Mouse (Mus musculus): Measurements from ENCODE around the gene Wnt9a. TPM values are rescaled to one million over a fixed set of nuclear protein-coding genes. Genes with fewer than 3 reads are reported as not detected.
"Not testable (repeated sequence)": the region's sequence is repeated elsewhere in the genome, so short reads cannot be mapped to it uniquely, and the experiment has no call there.

The Wnt9a gene
- polyA plus RNA-seq, 1 experiment from 2014 or later, result 0.32 TPM

DNA sequence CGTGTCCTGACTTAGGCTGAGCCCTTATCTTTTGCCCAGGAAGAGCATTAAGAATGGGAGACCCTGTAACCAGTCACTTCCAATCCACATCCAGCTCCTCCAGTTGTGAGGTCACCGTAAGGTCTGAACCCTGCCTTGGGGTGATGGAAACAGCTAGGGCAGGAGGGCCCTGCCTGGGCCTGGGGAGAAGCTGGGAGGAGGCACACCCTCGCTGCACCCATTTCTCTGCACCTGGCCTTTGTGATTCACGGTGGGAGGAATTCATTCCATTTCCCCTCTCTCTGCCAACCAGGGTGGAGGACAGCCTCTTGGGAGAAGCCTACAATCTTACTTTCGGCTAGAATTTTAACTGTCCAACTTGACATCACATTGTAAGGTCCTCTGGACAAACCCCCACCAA is 24.6 kb upstream of the Wnt9a start:
- no peak overlapping the region for H3K27ac ChIP-seq
- H3K9ac ChIP-seq, result no peak overlapping the region
- peaks cover 100% of the 10 kb centered on the region for H3K27me3 ChIP-seq (replicated peaks)
- no peak overlapping the region for H3K4me2 ChIP-seq
- WGBS (ENCODE audit: insufficient replicate concordance), result 49% methylated on average over 5 of the region's 5 CpGs
- no peaks in the 10 kb centered on the region for H3K36me3 ChIP-seq
- no peaks in the 10 kb centered on the region for H3K9me3 ChIP-seq (replicated peaks)
- no peak for ATAC-seq
- H3K4me1 ChIP-seq, result no peaks in the 10 kb centered on the region
- H3K4me3 ChIP-seq, result no peak overlapping the region

DNA sequence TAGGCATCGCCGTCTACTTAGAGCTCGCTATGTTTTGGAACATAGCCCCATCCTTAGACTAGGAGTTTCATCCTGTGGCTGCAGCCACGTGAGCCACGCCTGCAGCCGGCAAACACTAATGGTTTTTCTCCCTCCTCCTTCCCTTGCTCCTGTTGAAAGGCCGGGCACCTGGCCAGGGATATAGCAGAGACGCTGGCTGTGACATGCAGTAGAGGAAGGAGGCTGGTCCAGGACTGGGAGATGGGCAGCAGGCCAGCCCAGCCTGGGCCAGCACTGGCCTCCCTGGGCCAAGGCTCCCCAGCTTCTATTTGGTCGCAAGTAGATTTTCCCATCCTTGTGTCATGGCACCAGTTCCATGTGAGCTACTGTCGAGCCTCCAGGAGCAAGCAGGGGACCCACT is 23.8 kb upstream of the Wnt9a start:
- no peak overlapping the region for H3K9ac ChIP-seq
- no peak overlapping the region for H3K4me3 ChIP-seq
- no peaks in the 10 kb centered on the region for H3K4me1 ChIP-seq
- H3K9me3 ChIP-seq (replicated peaks), result no peaks in the 10 kb centered on the region
- 65% methylated on average over 10 of the region's 10 CpGs for WGBS (ENCODE audit: insufficient replicate concordance)
- no peak overlapping the region for H3K4me2 ChIP-seq
- H3K27me3 ChIP-seq (replicated peaks), result peaks cover 100% of the 10 kb centered on the region
- no peak for ATAC-seq
- no peaks in the 10 kb centered on the region for H3K36me3 ChIP-seq
- H3K27ac ChIP-seq, result no peak overlapping the region

DNA sequence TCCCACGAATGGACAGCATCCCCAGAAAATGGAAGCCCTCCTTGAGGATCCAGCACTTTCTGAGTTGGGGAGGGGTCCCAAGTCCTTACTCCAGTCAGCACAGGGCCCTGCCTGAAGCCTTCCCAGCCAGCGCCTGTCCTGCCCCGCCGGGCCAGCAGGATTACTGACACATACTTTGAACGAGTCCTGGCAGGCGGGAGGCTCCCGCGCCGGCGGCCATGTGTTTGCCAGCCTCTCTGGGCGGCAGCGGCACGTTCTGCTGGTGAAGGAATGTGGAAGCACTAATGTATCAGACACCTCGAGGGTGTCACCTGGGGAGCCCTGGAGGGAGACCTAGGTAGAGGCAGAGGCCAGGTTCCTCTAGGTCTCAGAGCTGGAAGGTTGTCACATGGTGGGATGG is 22.6 kb upstream of the Wnt9a start:
- no peaks in the 10 kb centered on the region for H3K36me3 ChIP-seq
- H3K27ac ChIP-seq, result no peak overlapping the region
- no peak for ATAC-seq
- no peak overlapping the region for H3K4me2 ChIP-seq
- H3K9me3 ChIP-seq (replicated peaks), result no peaks in the 10 kb centered on the region
- H3K27me3 ChIP-seq (replicated peaks), result peaks cover 100% of the 10 kb centered on the region
- no peaks in the 10 kb centered on the region for H3K4me1 ChIP-seq
- WGBS (ENCODE audit: insufficient replicate concordance), result 18% methylated on average over 14 of the region's 14 CpGs
- no peak overlapping the region for H3K9ac ChIP-seq
- H3K4me3 ChIP-seq, result no peak overlapping the region

DNA sequence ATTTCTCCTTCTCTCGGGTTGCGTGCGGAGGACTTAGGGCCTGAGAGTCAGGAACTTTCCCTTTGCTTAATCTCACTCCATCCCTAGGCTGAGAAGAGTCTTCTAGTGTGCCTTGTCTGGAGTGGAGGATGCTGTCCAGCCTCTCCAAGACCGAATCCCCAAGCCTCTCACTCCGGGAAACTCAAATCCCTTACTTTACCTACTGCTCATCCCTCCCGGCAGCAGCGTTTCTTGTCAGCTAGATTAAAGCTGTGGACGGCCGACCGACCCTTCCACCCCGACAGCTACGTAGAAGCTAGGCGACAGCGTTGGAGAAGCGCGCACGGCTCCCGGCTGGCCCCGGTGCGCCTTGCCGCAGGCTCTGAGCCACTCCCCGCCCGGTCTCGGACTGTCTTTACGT is 17.0 kb upstream of the Wnt9a start:
- no peak for ATAC-seq
- WGBS (ENCODE audit: insufficient replicate concordance), result 3% methylated on average over 25 of the region's 25 CpGs
- Histone ChIP-seq H3K27ac (no peak overlapping the region), H3K4me2 (no peak overlapping the region), H3K36me3 (no peaks in the 10 kb centered on the region), H3K9me3 (replicated peaks) (no peaks in the 10 kb centered on the region), H3K4me1 (no peaks in the 10 kb centered on the region), H3K9ac (no peak overlapping the region), H3K4me3 (no peak overlapping the region), H3K27me3 (replicated peaks) (peaks cover 100% of the 10 kb centered on the region)

DNA sequence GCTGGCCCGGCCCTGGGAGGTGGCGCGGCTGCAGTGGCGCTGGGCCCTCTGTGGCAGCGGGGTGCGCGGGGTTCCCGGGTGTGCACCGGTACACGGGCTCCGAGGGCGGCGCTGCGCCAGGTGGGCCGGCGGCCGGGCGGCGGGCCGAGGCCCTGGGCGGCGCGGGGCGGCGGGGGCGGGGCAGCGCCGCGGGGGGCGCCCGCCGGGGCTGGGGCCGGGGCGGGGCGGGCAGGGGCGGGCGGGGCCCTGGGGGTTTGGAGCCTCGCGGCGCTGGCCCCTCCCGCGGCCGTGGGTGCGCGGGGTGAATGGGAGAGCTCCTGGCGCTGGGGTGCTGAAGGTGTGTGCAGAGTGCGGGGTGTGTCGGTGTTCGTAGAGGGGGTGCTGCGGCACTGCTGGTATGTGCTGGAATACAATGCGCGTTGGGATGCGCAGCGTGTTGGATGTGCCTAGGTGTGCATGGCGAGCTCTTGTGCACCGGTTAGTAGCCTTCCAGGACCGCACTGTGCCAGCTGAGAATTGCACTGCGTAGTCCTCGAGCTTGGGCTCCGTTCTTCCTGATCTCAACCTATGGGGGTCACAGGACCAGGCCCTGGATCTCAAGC is 15.9 kb upstream of the Wnt9a start, which contains the start of gene Wnt3a:
Gene Wnt3a, minus strand, starts transcription at position 51 of the 602 bp plus-strand sequence.
- 2% methylated on average over 38 of the region's 60 CpGs for whole genome bisulfite sequencing (ENCODE audit: insufficient replicate concordance)
- Histone ChIP-seq H3K4me3 (peak within 1 kb of the TSS; percentile 21), H3K27ac (no peak within 1 kb of the TSS), H3K4me2 (peak within 1 kb of the TSS; percentile 37), H3K9ac (no peak within 1 kb of the TSS), H3K4me1 (no peaks in the 10 kb centered on the region), H3K27me3 (replicated peaks) (peaks cover 100% of the 10 kb centered on the region), H3K36me3 (no peaks in the 10 kb centered on the region), H3K9me3 (replicated peaks) (no peaks in the 10 kb centered on the region)
- ATAC-seq, result no peak

DNA sequence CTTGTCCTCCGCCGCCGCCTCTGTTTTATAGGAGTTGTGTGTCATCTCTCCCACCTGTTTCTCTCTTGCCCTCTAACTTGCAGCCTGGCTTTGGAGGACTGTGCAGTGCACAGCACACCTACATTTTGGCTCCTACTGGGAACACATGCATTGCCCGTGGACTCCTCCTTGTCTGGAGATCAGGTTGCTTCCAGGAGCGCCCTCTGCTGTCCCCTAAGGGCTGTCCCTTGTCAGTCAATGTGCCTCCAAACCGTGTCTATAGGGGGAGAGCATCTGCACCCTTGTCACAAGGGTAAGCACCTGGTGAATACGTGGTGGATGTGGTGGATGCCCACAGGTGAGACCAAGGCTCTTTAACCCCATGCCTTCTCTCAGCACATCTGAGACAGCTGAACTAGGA is 13.1 kb upstream of the Wnt9a start:
- H3K4me2 ChIP-seq, result no peak overlapping the region
- ATAC-seq, result peak; percentile 63
- H3K27me3 ChIP-seq (replicated peaks), result peaks cover 100% of the 10 kb centered on the region
- H3K36me3 ChIP-seq, result no peaks in the 10 kb centered on the region
- no peaks in the 10 kb centered on the region for H3K9me3 ChIP-seq (replicated peaks)
- 18% methylated on average over 7 of the region's 7 CpGs for WGBS (ENCODE audit: insufficient replicate concordance)
- H3K4me1 ChIP-seq, result no peaks in the 10 kb centered on the region
- H3K27ac ChIP-seq, result no peak overlapping the region
- H3K9ac ChIP-seq, result no peak overlapping the region
- no peak overlapping the region for H3K4me3 ChIP-seq

- ATAC-seq, result no peak
- Histone ChIP-seq H3K27me3 (replicated peaks) (peaks cover 98% of the 10 kb centered on the region), H3K9ac (no peak overlapping the region), H3K4me3 (no peak overlapping the region), H3K36me3 (no peaks in the 10 kb centered on the region), H3K27ac (no peak overlapping the region), H3K4me1 (no peaks in the 10 kb centered on the region), H3K4me2 (no peak overlapping the region), H3K9me3 (replicated peaks) (no peaks in the 10 kb centered on the region)
- 22% methylated on average over 7 of the region's 7 CpGs for WGBS (ENCODE audit: insufficient replicate concordance)
Observed at GRCm38 (mm10) chr11:59297941-59298340, 8.8 kb upstream of the Wnt9a start.

- no peaks in the 10 kb centered on the region for H3K4me1 ChIP-seq
- no peak overlapping the region for H3K4me3 ChIP-seq
- H3K9me3 ChIP-seq (replicated peaks), result no peaks in the 10 kb centered on the region
- ATAC-seq, result no peak
- H3K9ac ChIP-seq, result no peak overlapping the region
- H3K27me3 ChIP-seq (replicated peaks), result peaks cover 98% of the 10 kb centered on the region
- H3K4me2 ChIP-seq, result no peak overlapping the region
- WGBS (ENCODE audit: insufficient replicate concordance), result 10% methylated on average over 3 of the region's 3 CpGs
- H3K36me3 ChIP-seq, result no peaks in the 10 kb centered on the region
- H3K27ac ChIP-seq, result no peak overlapping the region
Observed at GRCm38 (mm10) chr11:59300185-59300584, 6.5 kb upstream of the Wnt9a start.

- not testable (repeated sequence) for H3K4me3 ChIP-seq; H3K4me1 ChIP-seq; ATAC-seq; H3K9me3 ChIP-seq (replicated peaks); H3K4me2 ChIP-seq; H3K27ac ChIP-seq; H3K36me3 ChIP-seq; H3K9ac ChIP-seq
- WGBS (ENCODE audit: insufficient replicate concordance), result 53% methylated on average over 2 of the region's 2 CpGs
- H3K27me3 ChIP-seq (replicated peaks), result peaks cover 98% of the 10 kb centered on the region
Observed at GRCm38 (mm10) chr11:59301053-59301452, 5.7 kb upstream of the Wnt9a start.

DNA sequence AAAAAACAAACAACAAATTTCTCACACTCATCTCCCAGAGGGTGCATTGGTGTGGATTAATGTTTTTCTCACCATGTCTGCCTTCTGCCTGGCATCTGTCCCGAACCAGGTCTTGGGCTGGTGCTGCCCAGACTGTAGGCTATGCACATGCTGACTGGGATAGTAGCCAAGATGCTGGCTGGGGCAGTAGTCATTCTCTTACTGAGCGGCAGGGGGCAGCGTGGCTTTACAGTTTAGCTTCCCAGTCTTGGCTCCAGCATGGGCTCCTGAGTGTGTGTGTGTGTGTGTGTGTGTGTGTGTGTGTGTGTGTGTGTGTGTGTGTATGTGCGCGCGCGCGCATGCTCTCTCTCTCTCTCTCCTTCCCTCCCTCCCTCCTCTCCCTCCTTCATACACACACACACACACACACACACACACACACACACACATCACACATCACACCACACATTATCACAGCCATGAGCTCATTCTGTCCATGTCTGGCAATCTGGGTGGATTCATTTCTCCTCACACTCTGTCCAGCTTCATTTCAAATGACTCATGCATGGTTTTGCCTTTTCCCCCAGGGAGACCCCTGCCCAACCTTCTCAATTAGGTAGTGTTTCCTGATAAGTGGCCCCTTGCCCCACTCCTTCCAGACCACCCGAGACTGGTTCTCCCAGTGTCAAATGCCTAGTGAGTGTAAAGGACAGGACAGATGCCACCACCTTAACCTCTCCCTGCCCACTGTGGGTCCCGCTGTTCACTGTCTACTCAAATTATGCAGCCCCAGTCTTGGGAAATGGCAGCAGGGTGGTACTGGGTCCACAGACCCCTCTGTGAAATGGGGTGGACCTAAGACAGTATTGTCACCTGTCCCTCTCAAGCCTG is 3.8 kb upstream of the Wnt9a start:
- no peak overlapping the region for H3K4me2 ChIP-seq
- no peak overlapping the region for H3K27ac ChIP-seq
- H3K9me3 ChIP-seq (replicated peaks), result no peaks in the 10 kb centered on the region
- no peak overlapping the region for H3K4me3 ChIP-seq
- ATAC-seq, result no peak
- WGBS (ENCODE audit: insufficient replicate concordance), result 28% methylated on average over 5 of the region's 10 CpGs
- peaks cover 5% of the 10 kb centered on the region for H3K4me1 ChIP-seq
- no peak overlapping the region for H3K9ac ChIP-seq
- peaks cover 98% of the 10 kb centered on the region for H3K27me3 ChIP-seq (replicated peaks)
- H3K36me3 ChIP-seq, result no peaks in the 10 kb centered on the region

GRCm38 (mm10) chr11:59305008-59305820 is 1.5 kb upstream of the Wnt9a start:
- H3K4me1 ChIP-seq, result peaks cover 9% of the 10 kb centered on the region
- WGBS (ENCODE audit: insufficient replicate concordance), result 39% methylated on average over 22 of the region's 22 CpGs
- H3K4me2 ChIP-seq, result no peak overlapping the region
- peaks cover 98% of the 10 kb centered on the region for H3K27me3 ChIP-seq (replicated peaks)
- no peaks in the 10 kb centered on the region for H3K36me3 ChIP-seq
- H3K27ac ChIP-seq, result no peak overlapping the region
- ATAC-seq, result no peak
- no peak overlapping the region for H3K9ac ChIP-seq
- no peaks in the 10 kb centered on the region for H3K9me3 ChIP-seq (replicated peaks)
- no peak overlapping the region for H3K4me3 ChIP-seq

- Histone ChIP-seq H3K27ac (no peak overlapping the region), H3K27me3 (replicated peaks) (peaks cover 98% of the 10 kb centered on the region), H3K4me1 (peaks cover 9% of the 10 kb centered on the region)
Observed at GRCm38 (mm10) chr11:59305821-59306215, 910 bp upstream of the Wnt9a start.

More at GRCm38 (mm10) chr11:59305821-59306215, 910 bp upstream of the Wnt9a start:
- Histone ChIP-seq H3K4me3 (no peak overlapping the region), H3K9ac (no peak overlapping the region), H3K36me3 (no peaks in the 10 kb centered on the region), H3K4me2 (no peak overlapping the region), H3K9me3 (replicated peaks) (no peaks in the 10 kb centered on the region)
- ATAC-seq, result no peak
- 10% methylated on average over 10 of the region's 10 CpGs for WGBS (ENCODE audit: insufficient replicate concordance)

Measured in liver, embryonic 12.5 days (tissue).